Mouse (Mus musculus): ENCODE results near the gene Pkd1l3. TPM values are rescaled to one million over a fixed set of nuclear protein-coding genes. Genes with fewer than 3 reads are reported as not detected.

The Pkd1l3 gene
- polyA plus RNA-seq, 1 experiment from 2014 or later = 0.13 TPM

GRCm38 (mm10) chr8:109705320-109706075 is 91.2 kb downstream of the Pkd1l3 start, which contains the start of gene Zfp821:
Gene Zfp821, plus strand, starts transcription at chr8:109705546.
- Histone ChIP-seq H3K27ac (peak within 1 kb of the TSS; percentile 96), H3K36me3 (peaks cover 26% of the 10 kb centered on the region), H3K9me3 (no peaks in the 10 kb centered on the region), H3K27me3 (no peaks in the 10 kb centered on the region), H3K4me2 (replicated peaks) (peak within 1 kb of the TSS; percentile 87), H3K4me1 (peaks cover 29% of the 10 kb centered on the region), H3K9ac (peak within 1 kb of the TSS; percentile 96), H3K4me3 (peak within 1 kb of the TSS; percentile 93)
- WGBS = under 1% methylated on average over 85 of the region's 100 CpGs
- peak; percentile 83 for ATAC-seq (ENCODE audit: insufficient number of reproducible peaks, insufficient read depth, low FRiP score, low TSS enrichment)

- Histone ChIP-seq H3K9me3 (no peaks in the 10 kb centered on the region), H3K4me1 (peaks cover 29% of the 10 kb centered on the region), H3K4me3 (peak overlapping the region; percentile 93), H3K4me2 (replicated peaks) (peak overlapping the region; percentile 87), H3K9ac (peak overlapping the region; percentile 96), H3K27ac (peak overlapping the region; percentile 96), H3K36me3 (peaks cover 34% of the 10 kb centered on the region), H3K27me3 (no peaks in the 10 kb centered on the region)
- 2% methylated on average over 22 of the region's 30 CpGs for WGBS
- ATAC-seq (ENCODE audit: insufficient number of reproducible peaks, insufficient read depth, low FRiP score, low TSS enrichment) = peak; percentile 7; the same call in 1 of the 2 replicates
Measured at GRCm38 (mm10) chr8:109706076-109706873, 92.0 kb downstream of the Pkd1l3 start.

DNA sequence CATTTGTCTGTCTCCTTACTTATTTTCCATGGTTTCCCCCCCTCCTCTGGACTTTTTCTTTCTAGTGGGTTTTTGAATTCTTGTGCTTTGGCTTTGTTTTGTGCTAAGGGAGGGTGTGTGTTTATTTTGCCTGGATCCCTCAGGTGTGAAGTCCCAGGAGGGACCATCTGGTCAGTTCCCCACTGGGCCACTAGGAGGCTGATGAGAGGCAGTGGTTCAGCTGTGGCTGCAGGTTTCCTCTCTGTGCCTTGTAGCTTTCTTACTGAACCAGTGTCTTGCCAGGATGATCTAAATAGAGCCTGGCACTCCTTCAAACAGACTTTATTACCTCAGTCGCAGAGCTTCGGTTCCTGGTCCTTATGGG is 92.5 kb downstream of the Pkd1l3 start:
- Histone ChIP-seq H3K9ac (peak overlapping the region; percentile 96; the same call in 1 of the 2 replicates), H3K4me1 (peaks cover 29% of the 10 kb centered on the region), H3K36me3 (peaks cover 40% of the 10 kb centered on the region), H3K27ac (no peak overlapping the region), H3K27me3 (no peaks in the 10 kb centered on the region), H3K4me2 (replicated peaks) (peak overlapping the region; percentile 87), H3K9me3 (no peaks in the 10 kb centered on the region), H3K4me3 (peak overlapping the region; percentile 93)
- WGBS = 21% methylated on average over 2 of the region's 2 CpGs
- 0 out of 2 replicates have a peak, but pooled peaks have one; percentile 35 for ATAC-seq (ENCODE audit: insufficient number of reproducible peaks, insufficient read depth, low FRiP score, low TSS enrichment)

DNA sequence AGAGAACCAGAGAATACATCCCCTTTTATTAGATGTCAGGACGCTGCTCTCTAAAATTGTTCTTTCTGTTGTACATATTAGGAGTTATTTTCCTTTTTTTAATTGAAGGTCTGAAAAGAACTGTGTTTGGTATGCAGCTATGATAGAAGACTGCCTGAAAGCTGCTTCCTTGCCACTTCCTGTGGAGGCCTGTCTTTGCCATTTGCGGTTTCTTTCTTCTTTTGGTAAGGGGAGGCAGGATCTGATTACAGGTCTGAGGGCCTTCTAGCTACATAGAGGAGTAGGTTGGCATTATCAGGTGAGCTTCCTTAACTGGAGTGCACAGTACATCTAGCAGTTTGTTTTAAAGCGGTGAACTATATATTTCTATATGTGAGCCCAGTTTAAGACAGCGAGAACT is 93.6 kb downstream of the Pkd1l3 start:
- no peak for ATAC-seq (ENCODE audit: insufficient number of reproducible peaks, insufficient read depth, low FRiP score, low TSS enrichment)
- no peak overlapping the region for H3K27ac ChIP-seq
- peaks cover 51% of the 10 kb centered on the region for H3K36me3 ChIP-seq
- 0 out of 2 replicates have a peak overlapping the region, but pooled peaks have one; percentile 0 for H3K4me2 ChIP-seq (replicated peaks)
- H3K9me3 ChIP-seq = no peaks in the 10 kb centered on the region
- no peak overlapping the region for H3K4me3 ChIP-seq
- H3K4me1 ChIP-seq = peaks cover 29% of the 10 kb centered on the region
- WGBS = 93% methylated on average over 4 of the region's 4 CpGs
- no peak overlapping the region for H3K9ac ChIP-seq
- no peaks in the 10 kb centered on the region for H3K27me3 ChIP-seq

DNA sequence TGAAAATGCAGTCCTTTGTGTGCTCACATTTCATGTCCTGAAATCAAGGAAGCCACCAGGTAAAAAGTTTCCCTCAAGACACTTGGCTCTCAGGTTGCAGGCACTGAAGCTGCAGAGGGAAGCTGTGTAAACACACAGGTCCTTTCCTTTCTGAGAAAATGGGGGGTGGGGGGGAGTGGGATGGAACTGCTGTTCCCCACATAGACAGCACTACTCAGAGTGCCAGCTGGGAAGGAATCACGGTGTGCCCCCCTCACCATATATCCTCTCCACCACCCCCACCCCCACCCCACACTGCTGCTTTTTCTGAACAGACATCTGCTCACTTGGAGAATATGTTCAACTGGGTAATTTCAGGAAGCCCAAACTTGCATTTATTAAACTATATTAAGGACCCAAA is 98.2 kb downstream of the Pkd1l3 start:
- 80% methylated on average over 1 of the region's 1 CpGs for WGBS
- Histone ChIP-seq H3K4me2 (replicated peaks) (no peak overlapping the region), H3K27me3 (no peaks in the 10 kb centered on the region), H3K9me3 (no peaks in the 10 kb centered on the region), H3K27ac (no peak overlapping the region), H3K4me1 (peaks cover 12% of the 10 kb centered on the region), H3K9ac (no peak overlapping the region), H3K4me3 (no peak overlapping the region), H3K36me3 (peaks cover 87% of the 10 kb centered on the region)
- ATAC-seq (ENCODE audit: insufficient number of reproducible peaks, insufficient read depth, low FRiP score, low TSS enrichment) = no peak

- Histone ChIP-seq H3K4me2 (replicated peaks) (no peak overlapping the region), H3K9ac (no peak overlapping the region), H3K36me3 (peaks cover 88% of the 10 kb centered on the region), H3K4me1 (no peaks in the 10 kb centered on the region), H3K27ac (no peak overlapping the region), H3K9me3 (no peaks in the 10 kb centered on the region), H3K4me3 (no peak overlapping the region), H3K27me3 (no peaks in the 10 kb centered on the region)
- no peak for ATAC-seq (ENCODE audit: insufficient number of reproducible peaks, insufficient read depth, low FRiP score, low TSS enrichment)
- WGBS = 90% methylated on average over 5 of the region's 5 CpGs
Measured at GRCm38 (mm10) chr8:109714961-109715360, 100.6 kb downstream of the Pkd1l3 start.

Other genes starting within 250 kb of the Pkd1l3 start
- 0.06 TPM in 1 of 2 replicates, not detected in the other for gene Pmfbp1, start 120.5 kb upstream of the Pkd1l3 start, polyA plus RNA-seq (2016; fragmentation: Nextera tagmentation; extraction: Ambion mirVana)
- gene Dhx38, start 48.7 kb upstream of the Pkd1l3 start, polyA plus RNA-seq (2016; fragmentation: Nextera tagmentation; extraction: Ambion mirVana) = 29.9 and 32.2 TPM in 2 replicates
- gene Txnl4b, start 48.6 kb upstream of the Pkd1l3 start, polyA plus RNA-seq (2016; fragmentation: Nextera tagmentation; extraction: Ambion mirVana) = 21.2 and 22.4 TPM in 2 replicates
- gene Hp, start 35.3 kb upstream of the Pkd1l3 start, polyA plus RNA-seq (2016; fragmentation: Nextera tagmentation; extraction: Ambion mirVana) = 0.55 and 0.90 TPM in 2 replicates
- 50.4 and 54.8 TPM in 2 replicates for gene Dhodh, start 5.8 kb upstream of the Pkd1l3 start, polyA plus RNA-seq (2016; fragmentation: Nextera tagmentation; extraction: Ambion mirVana)
- gene Ist1, start 78.7 kb downstream of the Pkd1l3 start, polyA plus RNA-seq (2016; fragmentation: Nextera tagmentation; extraction: Ambion mirVana) = 157 and 165 TPM in 2 replicates
- gene Zfp821, start 91.0 kb downstream of the Pkd1l3 start, polyA plus RNA-seq (2016; fragmentation: Nextera tagmentation; extraction: Ambion mirVana) = 58.2 and 60.6 TPM in 2 replicates
- 9.3 and 9.6 TPM in 2 replicates for gene Atxn1l, start 123.2 kb downstream of the Pkd1l3 start, polyA plus RNA-seq (2016; fragmentation: Nextera tagmentation; extraction: Ambion mirVana)
- gene Ap1g1, start 164.0 kb downstream of the Pkd1l3 start, polyA plus RNA-seq (2016; fragmentation: Nextera tagmentation; extraction: Ambion mirVana) = 52.9 and 54.4 TPM in 2 replicates